Mouse (Mus musculus): ENCODE measurements around the gene Clasp1. TPM values are rescaled to one million over a fixed set of nuclear protein-coding genes. Genes with fewer than 3 reads are reported as not detected.
A peak's percentile ranks its signal among the peaks of the same experiment; 100 is the strongest.

Gene Clasp1
- total RNA-seq, 2 experiments from 2014 or later: 42.9 to 45.4 TPM

GRCm38 (mm10) chr1:118450891-118451450, 62.1 kb downstream of the Clasp1 start:
- DNase-seq: no peak

GRCm38 (mm10) chr1:118453577-118453976, 64.7 kb downstream of the Clasp1 start:
- peak; percentile 34 for DNase-seq

DNA sequence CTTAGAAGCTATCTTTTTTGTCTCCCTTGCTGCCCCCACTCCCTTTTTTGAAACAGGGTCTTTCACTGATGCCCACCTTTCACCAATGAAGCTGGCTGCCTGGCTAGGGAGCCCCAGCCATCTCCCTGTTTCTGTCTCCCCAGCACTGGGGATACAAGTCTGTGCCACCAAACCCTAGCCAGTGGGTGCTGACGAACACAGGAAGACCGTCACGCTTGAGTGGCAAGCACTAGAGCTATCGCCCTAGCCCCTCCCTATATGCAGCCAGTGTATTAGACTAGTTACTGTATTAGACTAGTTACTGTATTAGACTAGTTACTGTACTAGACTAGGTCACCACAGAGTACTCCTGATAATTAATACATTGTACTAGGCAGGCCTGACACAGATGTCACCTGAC, 66.0 kb downstream of the Clasp1 start:
- no peak for DNase-seq

DNA sequence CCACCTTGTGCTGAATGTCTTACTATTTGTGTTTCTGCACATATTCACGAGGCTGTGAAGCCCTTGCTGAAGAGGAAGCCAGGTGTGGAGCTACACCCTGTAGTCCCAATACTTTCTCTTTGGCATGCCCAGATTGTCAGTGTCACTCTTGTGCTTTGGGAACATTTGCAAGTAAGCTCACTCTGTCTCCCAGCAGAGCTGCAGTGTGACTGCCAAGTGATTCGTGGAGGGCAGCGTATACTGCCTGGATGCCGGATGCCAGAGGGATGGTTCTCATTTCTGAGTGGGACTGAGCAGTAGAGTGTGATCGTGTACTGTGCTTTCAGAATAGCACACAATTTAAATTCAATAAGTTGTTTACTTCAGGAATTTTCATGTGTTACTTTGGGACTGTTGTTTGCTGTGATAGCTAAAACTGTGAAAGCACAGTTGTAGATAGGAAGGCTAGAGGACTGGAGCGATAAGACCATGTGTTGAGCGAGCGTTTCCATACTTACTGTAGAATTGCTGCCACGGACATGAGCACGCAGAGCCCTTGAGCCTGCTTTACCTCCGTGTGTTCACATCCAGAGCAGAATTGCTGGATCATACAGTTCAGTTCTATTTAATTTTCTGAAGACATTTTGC, 68.5 kb downstream of the Clasp1 start:
- peak; percentile 42 for DNase-seq

DNA sequence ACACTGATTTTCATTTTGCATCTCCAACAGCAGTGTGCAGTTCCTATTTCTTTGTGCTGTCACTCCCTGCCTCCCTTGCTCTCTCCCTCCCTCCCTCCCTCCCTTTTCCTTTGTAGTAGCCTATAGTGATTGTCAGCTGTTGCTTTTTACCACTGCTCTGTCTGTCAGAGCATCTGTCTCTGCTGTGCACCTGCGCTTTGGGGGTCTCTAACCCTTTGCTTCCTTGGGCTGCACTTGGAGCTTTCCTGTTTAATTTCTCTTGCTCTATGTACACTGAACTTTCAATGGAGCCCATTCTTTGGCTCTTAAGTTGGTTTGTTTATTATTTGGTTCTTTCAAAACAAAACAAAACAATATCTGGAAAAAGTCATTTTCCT, 69.0 kb downstream of the Clasp1 start:
- no peak for DNase-seq

DNA sequence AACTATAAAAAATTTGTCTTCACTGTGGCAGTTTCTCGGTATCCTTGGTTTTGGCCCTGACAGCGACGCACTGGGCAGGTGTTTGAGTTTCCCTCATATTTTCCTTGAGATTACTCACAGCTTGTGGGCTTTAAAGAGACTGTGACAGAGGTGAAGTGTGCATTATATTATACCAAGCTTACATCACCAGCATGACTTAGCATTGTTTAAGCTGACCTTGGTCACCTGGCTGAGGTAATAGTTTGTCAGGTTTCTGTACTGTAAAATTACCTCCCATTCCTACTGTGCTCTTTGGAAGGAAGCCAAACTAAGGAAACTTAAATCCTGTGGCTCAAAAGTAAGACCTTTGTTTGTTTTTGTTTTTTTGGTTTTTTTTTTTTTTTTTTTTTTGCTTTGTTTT, 69.4 kb downstream of the Clasp1 start:
- DNase-seq: no peak

DNA sequence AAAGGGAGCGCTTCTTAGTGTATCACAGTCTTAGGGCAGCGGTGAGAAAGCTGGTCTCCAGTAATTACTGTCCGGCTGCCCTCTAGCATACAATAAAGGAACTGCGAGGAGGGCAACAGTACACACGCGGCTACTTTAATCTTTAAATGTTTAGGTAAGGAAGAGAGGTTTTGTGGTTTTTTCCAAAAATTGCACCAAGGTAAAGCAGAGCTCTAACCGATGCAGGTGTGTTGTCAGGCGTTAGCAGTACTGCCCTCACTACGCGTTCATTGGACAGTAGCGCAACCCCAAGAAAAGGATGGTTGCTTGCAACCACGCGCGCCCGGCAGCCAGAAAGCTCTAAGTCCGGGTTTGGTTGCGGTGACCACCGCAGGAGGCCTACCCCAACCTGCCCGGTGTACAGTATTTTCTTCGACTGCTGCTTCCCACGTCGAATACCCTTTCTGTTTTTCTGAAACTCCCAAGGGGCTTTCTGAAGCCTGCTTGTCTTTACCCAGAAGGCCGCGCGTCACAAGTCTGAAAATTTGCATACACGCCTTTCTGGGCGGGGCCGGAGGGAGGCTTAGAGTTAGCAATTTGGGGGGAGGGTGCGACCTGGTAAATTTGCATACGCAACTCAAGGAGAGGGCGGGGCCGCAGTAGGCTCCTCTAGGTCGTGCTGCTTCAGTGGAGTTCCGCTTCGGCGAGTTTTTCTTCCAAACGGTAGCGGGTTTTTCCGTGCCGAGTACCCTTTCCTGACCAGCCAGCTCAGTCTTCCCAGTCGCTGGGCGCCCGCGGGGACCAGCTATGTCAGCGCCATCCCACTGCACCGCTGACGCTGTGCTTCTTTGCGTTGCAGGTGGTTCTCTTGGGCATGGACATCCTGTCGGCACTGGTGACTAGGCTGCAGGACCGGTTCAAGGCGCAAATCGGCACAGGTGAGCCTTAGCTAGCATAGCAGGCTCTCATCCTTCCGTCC, 70.4 kb downstream of the Clasp1 start:
- peak; percentile 85 for DNase-seq

GRCm38 (mm10) chr1:118460716-118461115, 71.9 kb downstream of the Clasp1 start:
- DNase-seq: no peak

DNA sequence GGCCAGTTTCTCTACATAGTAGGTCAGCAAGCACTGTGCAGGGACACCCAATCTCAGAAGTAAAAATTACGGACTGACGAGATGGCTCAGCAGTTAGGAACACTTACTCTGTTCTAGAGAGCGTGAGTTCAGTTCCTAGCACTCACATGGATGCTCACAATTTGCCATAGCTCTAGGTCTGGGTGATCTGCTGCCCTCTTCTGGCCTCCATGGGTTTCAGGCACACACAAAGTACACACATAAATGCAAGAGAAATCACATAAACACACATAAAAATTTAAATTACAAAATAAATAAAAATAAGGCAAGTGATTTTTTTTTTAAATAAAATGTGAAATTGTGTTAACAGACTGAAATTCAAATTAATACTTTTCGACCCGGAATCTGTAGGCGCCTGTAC, 77.2 kb downstream of the Clasp1 start:
- DNase-seq: no peak

GRCm38 (mm10) chr1:118472386-118472785, 83.5 kb downstream of the Clasp1 start:
- DNase-seq: no peak

- DNase-seq: no peak
Measured at GRCm38 (mm10) chr1:118476919-118477318, 88.1 kb downstream of the Clasp1 start.

DNA sequence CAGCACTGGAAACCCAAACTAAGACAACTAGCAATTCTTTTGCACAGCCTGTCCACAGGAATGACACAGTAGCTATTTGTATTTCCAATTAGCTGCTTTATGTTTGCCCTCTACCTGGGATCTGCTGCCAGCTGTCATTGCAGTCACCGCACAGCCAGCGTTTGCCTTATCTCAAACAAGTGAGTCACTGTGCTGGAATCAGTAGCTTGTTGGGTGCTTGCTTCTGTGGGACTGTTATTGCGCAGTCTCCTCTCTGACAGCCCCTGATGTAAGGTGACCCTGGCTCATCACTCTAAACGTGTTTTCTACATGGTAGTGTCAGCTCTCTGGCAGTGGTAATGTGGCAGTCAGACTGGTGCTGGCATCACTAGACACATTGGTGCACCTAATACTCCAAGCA, 90.4 kb downstream of the Clasp1 start:
- DNase-seq: no peak

DNA sequence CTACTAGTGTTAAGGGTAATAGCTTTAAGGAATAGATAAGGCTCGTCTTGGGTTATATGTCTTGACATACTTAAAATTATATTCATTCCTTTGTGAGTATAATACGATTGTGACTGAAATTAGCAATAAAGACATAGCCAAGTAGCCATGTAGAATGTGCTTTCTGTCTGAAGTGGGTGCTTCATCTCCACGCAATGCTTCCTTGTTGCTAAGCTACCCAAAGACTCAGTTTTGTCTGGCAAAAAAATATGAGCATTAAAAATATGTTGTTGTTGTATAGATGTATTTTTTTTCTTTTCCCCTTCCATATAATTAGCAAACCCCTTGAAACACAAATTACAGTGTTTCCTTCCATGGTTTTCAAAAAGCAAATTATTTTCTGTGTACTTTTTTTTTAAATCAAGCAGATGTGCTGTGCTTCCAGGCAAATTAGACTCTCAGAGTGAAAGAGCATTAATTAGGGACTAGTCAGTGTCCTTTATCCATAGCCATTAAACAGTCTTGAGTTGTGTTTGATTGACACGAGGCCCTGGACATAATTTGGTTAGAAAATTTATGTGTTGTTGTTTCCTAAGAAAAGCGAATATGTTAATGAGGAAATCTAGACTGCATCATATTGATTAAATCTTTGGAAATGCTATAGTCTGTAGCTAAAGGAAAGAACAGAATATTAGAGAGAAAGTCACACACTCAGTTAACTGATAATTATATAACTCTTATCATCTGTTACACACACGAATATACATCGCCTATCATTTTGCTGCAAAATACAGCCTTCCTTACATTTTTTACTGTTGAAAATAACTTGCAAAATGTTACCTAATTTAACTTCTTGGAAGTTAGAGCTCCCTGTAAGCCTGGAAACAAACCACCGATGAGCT, 91.9 kb downstream of the Clasp1 start:
- no peak for DNase-seq

GRCm38 (mm10) chr1:118481365-118481702, 92.5 kb downstream of the Clasp1 start:
- no peak for DNase-seq

DNA sequence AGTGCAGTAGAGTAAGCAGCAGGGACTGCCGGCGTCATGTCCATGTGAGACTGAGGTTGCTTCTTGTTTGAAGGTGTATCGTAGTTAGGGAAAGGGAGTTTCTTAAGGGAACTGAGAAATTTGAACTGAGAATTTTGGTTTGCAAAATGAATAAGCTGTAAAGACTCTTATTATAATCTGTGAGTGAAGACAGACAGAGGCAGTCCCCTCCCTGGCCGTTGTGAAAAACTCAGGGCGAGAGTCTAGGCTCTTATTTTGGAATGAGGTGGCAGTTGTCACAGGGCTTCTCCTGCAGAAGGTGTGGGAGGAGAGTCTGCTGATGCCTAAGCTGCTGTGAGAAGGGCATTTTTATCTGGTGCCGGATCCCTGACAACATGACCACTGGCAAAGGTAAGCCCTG, 92.8 kb downstream of the Clasp1 start:
- DNase-seq: no peak

DNA sequence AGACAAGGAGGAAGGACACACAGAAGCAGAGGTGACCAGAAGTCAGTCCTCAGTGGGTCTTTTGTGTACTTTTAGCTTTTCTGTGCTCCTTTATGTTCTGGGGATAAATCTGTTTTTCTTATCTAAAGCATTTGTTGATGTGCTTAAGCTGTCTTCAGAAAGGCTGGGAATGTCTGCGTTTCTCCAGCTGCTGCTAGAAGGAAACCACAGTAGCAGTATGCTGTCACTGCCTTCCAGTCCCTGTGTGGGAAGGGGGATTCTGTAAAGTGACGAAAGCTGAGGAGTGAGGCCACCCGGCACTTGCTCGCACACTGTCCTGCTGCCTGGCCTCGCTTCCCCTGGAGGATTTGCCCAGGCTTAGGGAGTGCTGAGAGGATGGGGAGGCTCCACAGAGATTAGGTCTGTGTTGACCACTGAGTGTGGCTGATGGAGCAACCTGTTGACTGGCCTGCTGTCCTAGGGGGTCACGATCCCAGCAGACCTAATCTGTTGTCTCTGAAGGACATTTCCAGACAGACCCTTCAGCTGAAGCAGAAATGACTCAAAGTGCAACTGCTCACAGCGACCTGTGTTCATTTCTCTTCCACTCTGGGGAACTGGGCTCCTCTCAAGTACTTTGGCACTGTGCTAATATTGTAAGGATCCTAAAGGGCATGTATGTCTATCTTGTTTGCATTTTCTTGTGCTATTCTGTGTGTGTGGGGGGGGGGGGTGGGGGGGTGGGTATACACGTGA, 93.6 kb downstream of the Clasp1 start:
- no peak for DNase-seq

DNA sequence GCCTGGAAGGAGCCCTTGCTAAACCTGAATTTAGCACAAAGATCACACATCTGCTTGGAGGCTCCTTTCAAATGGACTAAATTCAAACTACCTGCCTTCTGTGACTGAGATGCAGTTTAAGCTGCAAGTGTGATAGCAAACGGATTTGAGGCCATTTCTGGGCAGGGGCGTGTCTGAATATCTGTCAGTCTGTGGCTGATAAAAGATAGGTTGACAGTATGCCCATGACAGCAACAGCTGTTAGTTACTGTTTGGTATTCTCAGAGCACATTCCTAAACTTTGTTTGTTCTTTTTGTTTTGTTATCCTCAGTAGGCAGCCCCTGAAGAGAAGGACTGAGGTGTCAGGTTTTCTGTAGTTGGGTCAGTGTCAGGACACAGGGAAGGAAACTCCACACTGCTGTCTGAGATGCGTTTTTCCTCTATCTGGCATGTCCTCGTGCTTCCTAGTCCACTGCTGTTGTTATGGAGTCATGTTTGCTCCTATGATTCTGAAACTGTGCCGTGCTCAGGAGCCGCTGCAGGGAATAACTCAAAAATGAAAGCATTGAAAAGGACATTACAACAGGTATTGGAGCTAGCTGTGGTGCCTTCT, 94.7 kb downstream of the Clasp1 start:
- no peak for DNase-seq

GRCm38 (mm10) chr1:118485572-118485971, 96.7 kb downstream of the Clasp1 start:
- DNase-seq: no peak

DNA sequence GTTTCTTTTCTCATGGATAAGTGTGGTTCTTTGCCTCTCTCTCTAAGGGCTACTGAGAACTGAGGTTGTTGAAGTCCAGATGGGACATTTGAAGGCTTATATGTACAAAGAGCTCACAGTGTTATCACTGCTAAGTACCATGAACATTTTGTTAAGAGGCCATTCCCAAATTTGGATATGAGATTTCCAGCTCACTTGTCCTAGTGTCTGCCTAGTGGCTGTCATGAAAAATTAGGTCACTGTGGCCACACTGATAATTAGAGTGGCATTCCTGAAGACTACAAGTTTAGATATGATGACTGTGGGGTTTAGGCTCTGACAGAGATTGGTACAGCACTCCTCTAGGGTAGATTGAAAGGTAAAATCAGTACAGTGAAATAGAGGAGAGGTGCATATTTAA, 97.2 kb downstream of the Clasp1 start:
- DNase-seq: no peak

GRCm38 (mm10) chr1:118492811-118493210, 104.0 kb downstream of the Clasp1 start:
- DNase-seq: no peak

DNA sequence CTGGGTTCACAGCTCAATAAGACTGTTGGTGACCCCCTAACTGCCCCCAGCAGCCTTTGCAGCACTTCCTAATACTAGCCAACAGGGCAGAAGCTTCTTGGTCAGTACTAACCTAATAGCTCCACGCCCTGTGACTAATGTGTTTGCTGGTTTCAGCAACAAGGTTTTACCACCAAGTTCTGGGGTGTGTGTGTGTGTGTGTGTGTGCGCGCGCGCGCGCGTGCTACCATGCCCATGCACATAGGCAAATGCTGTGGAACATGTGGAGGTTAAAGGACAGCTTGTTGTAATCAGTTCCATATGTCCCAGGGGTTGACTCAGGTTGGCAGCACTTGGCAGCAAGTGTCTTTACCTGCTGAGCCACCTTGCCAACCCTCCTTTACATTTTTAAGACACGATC, 105.7 kb downstream of the Clasp1 start:
- no peak for DNase-seq
